In the genomic region with DNA sequence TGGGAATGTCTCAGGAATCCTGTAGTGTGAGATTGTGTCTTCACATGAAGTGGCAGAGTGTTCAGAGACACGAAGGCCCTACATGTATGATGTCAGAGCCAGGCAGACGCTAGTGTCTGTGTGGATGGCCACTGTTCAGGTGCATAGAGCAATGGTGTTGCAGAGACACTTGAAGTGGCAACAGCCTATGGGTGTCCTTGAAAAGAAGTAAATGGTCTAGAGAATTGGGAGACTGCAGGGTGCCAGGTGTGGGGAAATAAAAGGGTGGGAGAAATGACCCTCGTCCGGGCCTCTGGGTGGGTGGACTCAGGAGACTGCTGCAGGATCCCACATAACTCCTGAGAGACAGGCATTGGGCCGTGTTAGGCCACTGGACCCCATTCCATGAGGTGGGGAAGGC, we compare ENCODE assay signal across 33 mouse cellular contexts.
"Had no signal": no experiment of that assay in that cellular context is flagged by ENCODE, and none has a peak within 500 bp of the region (broad histone marks: within the 10 kb centered on the region; RNA-seq: fewer than 3 reads in every experiment).

No protein-coding gene starts in this region.

- H3K4me1 ChIP-seq: heart, embryonic 10.5 days; heart, embryonic 12.5 days; heart, embryonic 13.5 days; heart, embryonic 15.5 days; hindbrain, embryonic 10.5 days; hindbrain, embryonic 12.5 days; kidney, embryonic 15.5 days had no signal

- H3K36me3 ChIP-seq: heart, embryonic 10.5 days; heart, embryonic 12.5 days; heart, embryonic 13.5 days; heart, embryonic 15.5 days; hindbrain, embryonic 10.5 days; hindbrain, embryonic 12.5 days; hindbrain, embryonic 13.5 days; hindbrain, embryonic 15.5 days; kidney, embryonic 15.5 days had no signal

- H3K4me3 ChIP-seq: heart, embryonic 10.5 days; heart, embryonic 12.5 days; heart, embryonic 13.5 days; heart, embryonic 15.5 days; hindbrain, embryonic 10.5 days; hindbrain, embryonic 12.5 days; hindbrain, embryonic 13.5 days; hindbrain, embryonic 15.5 days; kidney, embryonic 15.5 days; layer of hippocampus, adult 2 months had no signal

- DNase-seq: heart, postnatal 10 days; heart, postnatal 14 days; heart, postnatal 36 days; kidney, adult 11 months; kidney, adult 18-20 months; kidney, adult 2 months; kidney, adult 8-10 months; kidney, adult 9 months; kidney, postnatal 10 days; kidney, postnatal 14 days; kidney, postnatal 25 days; kidney, postnatal 36 days; kidney, postnatal 4 days; layer of hippocampus, adult 9-11 months; layer of hippocampus, postnatal 36 days had no signal

- H3K27ac ChIP-seq: heart, embryonic 10.5 days; heart, embryonic 13.5 days; heart, embryonic 15.5 days; hindbrain, embryonic 10.5 days; hindbrain, embryonic 12.5 days; hindbrain, embryonic 13.5 days; hindbrain, embryonic 14.5 days; hindbrain, embryonic 15.5 days; hindbrain, postnatal 0 days; kidney, embryonic 15.5 days; kidney, postnatal 0 days; layer of hippocampus, adult 2 months had no signal

- H3K9ac ChIP-seq: heart, embryonic 12.5 days; heart, embryonic 13.5 days; heart, embryonic 15.5 days; hindbrain, embryonic 12.5 days; hindbrain, embryonic 13.5 days; hindbrain, embryonic 14.5 days; hindbrain, embryonic 15.5 days; kidney, embryonic 15.5 days had no signal

- H3K9me3 ChIP-seq: heart, embryonic 10.5 days; heart, embryonic 13.5 days; heart, embryonic 15.5 days; hindbrain, embryonic 10.5 days; hindbrain, embryonic 12.5 days; hindbrain, embryonic 13.5 days; hindbrain, embryonic 15.5 days; kidney, embryonic 15.5 days had no signal

- H3K4me2 ChIP-seq: heart, embryonic 11.5 days; heart, embryonic 12.5 days; heart, embryonic 13.5 days; heart, embryonic 15.5 days; hindbrain, embryonic 12.5 days; hindbrain, embryonic 13.5 days; hindbrain, embryonic 14.5 days; hindbrain, embryonic 15.5 days; kidney, embryonic 15.5 days had no signal

- ATAC-seq: hindbrain, embryonic 16.5 days; hindbrain, postnatal 0 days; inflammation-experienced regulatory T-cells, adult 6 months; intestine, embryonic 16.5 days; intestine, postnatal 0 days had no signal

- H3K27me3 ChIP-seq: heart, embryonic 12.5 days; heart, embryonic 13.5 days; heart, embryonic 15.5 days; hindbrain, embryonic 12.5 days; hindbrain, embryonic 13.5 days; hindbrain, embryonic 15.5 days; kidney, embryonic 15.5 days had no signal
